Mouse (Mus musculus) heart, embryonic 10.5 days (tissue): ENCODE data around the gene Lgals8. TPM values are rescaled to one million over a fixed set of nuclear protein-coding genes. Genes with fewer than 3 reads are reported as not detected.

ENCODE experiments used
- polyA plus RNA-seq: library from polyadenylated mRNA; unstranded; fragments of >200 nt; fragmentation: Nextera tagmentation; extraction: Ambion mirVana; gene quantifications from 2 replicates; pipeline ENCODE4 v1.2.1, GENCODE M21; 2016

Lgals8 gene
- polyA plus RNA-seq, 1 experiment from 2014 or later, result 11.2 TPM

Other genes starting within 250 kb of the Lgals8 start
- gene Mtr, start 206.8 kb downstream of the Lgals8 start, polyA plus RNA-seq, result 16.5 and 20.9 TPM in 2 replicates
- gene Actn2, start 124.2 kb downstream of the Lgals8 start, polyA plus RNA-seq, result 647 and 1,387 TPM in 2 replicates
- gene Heatr1, start 69.9 kb downstream of the Lgals8 start, polyA plus RNA-seq, result 21.1 and 25.7 TPM in 2 replicates
- 0.39 and 0.67 TPM in 2 replicates for gene Edaradd, start 55.5 kb upstream of the Lgals8 start, polyA plus RNA-seq
- gene Ero1lb, start 100.9 kb upstream of the Lgals8 start, polyA plus RNA-seq, result 5.6 and 6.5 TPM in 2 replicates